Mouse (Mus musculus) myocyte (in vitro differentiated cells): ENCODE data around the gene Arl8a.

Experiments used
- CEBPB ChIP-seq: IDR thresholded peaks from 2 replicates; pipeline ENCODE4 v1.6.1; 2011; ENCODE audit warnings: mild to moderate bottlenecking, moderate library complexity; ENCODE audit not compliant: poor library complexity, insufficient read depth, severe bottlenecking
- E2F4 ChIP-seq: IDR thresholded peaks from one replicate; pipeline ENCODE4 v1.6.1; 2011; ENCODE audit warnings: mild to moderate bottlenecking, control low read depth, moderate library complexity; ENCODE audit not compliant: insufficient read depth
- MAX ChIP-seq: IDR thresholded peaks from one replicate; pipeline ENCODE4 v1.6.1; 2011; ENCODE audit warnings: low read depth, mild to moderate bottlenecking, control low read depth
- MYOD1 ChIP-seq, 3 experiments: IDR thresholded peaks; one replicate each; pipeline ENCODE4 v1.6.1; 2011; ENCODE audit warnings: control low read depth in 2 of 3, low read depth in 2 of 3, mild to moderate bottlenecking in 2 of 3, moderate library complexity in 1 of 3; ENCODE audit not compliant: insufficient read length in 2 of 3, control insufficient read depth in 1 of 3
- MYOG ChIP-seq, 3 experiments: IDR thresholded peaks; one replicate each; pipeline ENCODE4 v1.6.1; 2011; ENCODE audit warnings: control low read depth in 2 of 3, low read depth in 2 of 3, mild to moderate bottlenecking in 2 of 3; ENCODE audit not compliant: insufficient read length in 2 of 3, control insufficient read depth in 1 of 3, insufficient read depth in 1 of 3
- POLR2A ChIP-seq: IDR thresholded peaks from one replicate; pipeline ENCODE4 v1.6.1; 2011; ENCODE audit warnings: low read depth, mild to moderate bottlenecking, control low read depth, moderate library complexity; ENCODE audit not compliant: insufficient read length
- POLR2AphosphoS2 ChIP-seq: IDR thresholded peaks from one replicate; pipeline ENCODE4 v1.6.1; 2011; ENCODE audit warnings: low read depth, control low read depth; ENCODE audit not compliant: insufficient read length
- REST ChIP-seq: IDR thresholded peaks from one replicate; pipeline ENCODE4 v1.6.1; 2011; ENCODE audit warnings: mild to moderate bottlenecking, control low read depth, moderate library complexity; ENCODE audit not compliant: insufficient read depth, insufficient read length
- SRF ChIP-seq: IDR thresholded peaks from one replicate; pipeline ENCODE4 v1.6.1; 2011; ENCODE audit warnings: low read depth; ENCODE audit not compliant: control insufficient read depth, insufficient read length
- TCF12 ChIP-seq: IDR thresholded peaks from one replicate; pipeline ENCODE4 v1.6.1; 2011; ENCODE audit warnings: mild to moderate bottlenecking, control low read depth; ENCODE audit not compliant: poor library complexity, insufficient read depth, severe bottlenecking
- TCF3 ChIP-seq: IDR thresholded peaks from one replicate; pipeline ENCODE4 v1.6.1; 2011; ENCODE audit warnings: low read depth, control low read depth; ENCODE audit not compliant: insufficient read length
- USF1 ChIP-seq: IDR thresholded peaks from one replicate; pipeline ENCODE4 v1.6.1; 2011; ENCODE audit warnings: low read depth, mild to moderate bottlenecking, control low read depth, moderate library complexity

DNA sequence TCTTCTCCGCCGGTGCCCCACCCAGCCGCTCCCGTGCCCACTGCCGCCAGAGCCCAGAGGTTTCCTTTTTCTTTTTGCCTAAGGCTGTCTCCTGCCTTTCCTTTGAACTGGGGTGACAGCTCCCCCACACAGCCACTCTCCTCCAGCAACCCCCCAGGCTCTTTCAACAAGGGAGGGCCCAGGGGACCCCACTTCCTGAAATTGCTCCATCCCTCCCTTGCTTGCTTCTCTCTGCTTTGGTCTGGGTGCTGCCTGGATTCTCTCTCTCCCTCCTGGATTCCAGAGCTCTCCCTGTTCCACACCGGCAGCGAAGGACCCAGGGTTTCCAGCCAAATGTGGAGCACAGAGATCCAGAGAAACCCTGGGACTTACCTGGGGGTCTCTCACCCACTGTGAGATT is 46.2 kb upstream of the Arl8a start:
- TF ChIP-seq CEBPB, result no peak
- no peak for TF ChIP-seq USF1
- TF ChIP-seq POLR2A, result no peak
- TF ChIP-seq MAX, result no peak
- TF ChIP-seq TCF12, result no peak
- TF ChIP-seq SRF, result no peak
- no peak for TF ChIP-seq MYOD1 (IDR thresholded peaks at IDR 0.05; ENCODE audit: control insufficient read depth in 1 of 3, insufficient read length in 2 of 3, low read depth in 2 of 3)
- TF ChIP-seq E2F4, result no peak
- no peak for TF ChIP-seq MYOG (IDR thresholded peaks at IDR 0.05; ENCODE audit: control insufficient read depth in 1 of 3, insufficient read depth in 1 of 3, insufficient read length in 2 of 3, low read depth in 2 of 3)
- TF ChIP-seq POLR2AphosphoS2, result no peak
- no peak for TF ChIP-seq TCF3
- TF ChIP-seq REST, result no peak
